Mouse (Mus musculus) lung, adult 2 months (tissue): Measurements from ENCODE around the gene S100a3.

ENCODE experiments used
- CTCF ChIP-seq: fragments of 200-500 bp; IDR thresholded peaks from 2 replicates; pipeline ENCODE4 v1.5.1; 2011; ENCODE audit warnings: mild to moderate bottlenecking, low read length, control low read depth; ENCODE audit not compliant: insufficient read depth
- POLR2A ChIP-seq: fragments of 200-500 bp; IDR thresholded peaks from 2 replicates; pipeline ENCODE4 v1.6.1; 2011; ENCODE audit warnings: low read depth, mild to moderate bottlenecking, control low read depth, low read length, borderline replicate concordance; ENCODE audit errors: extremely low read depth

DNA sequence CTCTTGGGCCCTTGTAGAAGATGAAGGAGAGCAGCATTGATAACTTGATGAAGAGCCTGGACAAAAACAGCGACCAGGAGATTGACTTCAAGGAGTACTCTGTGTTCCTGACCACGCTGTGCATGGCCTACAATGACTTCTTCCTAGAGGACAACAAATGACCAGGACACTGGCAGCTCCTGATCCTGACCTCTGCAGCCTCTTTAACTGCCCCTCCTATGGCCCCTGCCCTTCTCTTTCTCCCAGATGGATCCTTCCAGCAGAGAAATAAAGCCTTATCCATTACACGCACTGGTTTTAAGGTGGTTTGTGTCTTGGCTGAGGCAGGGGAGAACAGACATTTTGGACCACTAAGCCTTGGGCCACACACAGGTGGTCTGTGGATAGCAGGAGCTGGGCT, 51.1 kb downstream of the S100a3 start:
- TF ChIP-seq POLR2A: no peak
- TF ChIP-seq CTCF: no peak
